12 mouse cellular contexts compared by ENCODE assay signal in the genomic region with DNA sequence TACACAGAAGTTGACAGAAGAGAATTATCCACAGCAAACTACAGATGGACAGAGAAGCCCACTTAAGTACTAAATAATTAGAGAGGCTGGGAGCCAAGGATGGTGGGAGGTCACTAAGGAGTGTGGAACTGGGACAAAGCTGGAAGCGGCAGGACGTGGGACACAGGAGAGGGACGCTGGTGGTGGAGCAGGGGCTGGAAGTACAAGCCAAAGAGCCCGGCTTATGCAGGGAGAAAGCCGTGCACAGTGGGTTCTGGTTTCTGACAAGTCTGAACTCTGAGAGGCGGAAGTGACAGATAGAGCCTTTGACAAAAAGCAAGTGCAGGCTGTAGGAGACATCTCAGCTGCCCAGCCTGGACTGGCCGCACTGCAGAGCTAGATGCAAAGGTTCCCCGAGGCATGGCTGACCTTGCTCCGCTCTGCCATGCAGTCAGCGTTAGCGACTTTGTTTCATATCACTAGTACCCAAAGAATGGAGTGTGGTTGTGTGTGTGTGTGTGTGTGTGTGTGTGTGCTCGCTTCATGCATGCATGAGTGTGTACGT.
A peak's percentile ranks its signal among the peaks of the same experiment; 100 is the strongest.
DNase-seq lines count a peak whose midpoint lies in the region; ATAC-seq and TF ChIP-seq lines count a peak whose summit lies in the region.
"Had no signal": no experiment of that assay in that cellular context is flagged by ENCODE, and none has a peak within 500 bp of the region (broad histone marks: within the 10 kb centered on the region; RNA-seq: fewer than 3 reads in every experiment).

No protein-coding gene starts in this region.

- ATAC-seq in embryonic facial prominence, embryonic 12.5 days (ENCODE audit: insufficient number of reproducible peaks, insufficient read depth, low FRiP score, low TSS enrichment), result 0 out of 2 replicates have a peak, but pooled peaks have one; percentile 28
- ATAC-seq in hindbrain, embryonic 16.5 days, result peak; percentile 49
- peak; percentile 19; the same call in 1 of the 2 replicates for ATAC-seq in lung, postnatal 0 days
- ATAC-seq in stomach, embryonic 16.5 days (ENCODE audit: insufficient read depth, low FRiP score), result no peak

- H3K27ac ChIP-seq in embryonic facial prominence, embryonic 12.5 days, result no peak overlapping the region
- no peak overlapping the region for H3K27ac ChIP-seq in embryonic facial prominence, embryonic 10.5 days (replicated peaks)
- no peak overlapping the region for H3K27ac ChIP-seq in hindbrain, embryonic 16.5 days (ENCODE audit: low read depth, low read length)
- H3K27ac ChIP-seq in hindbrain, embryonic 10.5 days, result no peak overlapping the region
- H3K27ac ChIP-seq in lung, postnatal 0 days (ENCODE audit: low read length), result no peak overlapping the region
- H3K27ac ChIP-seq in stomach, embryonic 16.5 days (ENCODE audit: low read length), result peak overlapping the region; percentile 81
- H3K27ac ChIP-seq: liver, embryonic 13.5 days had no signal

- no peak overlapping the region for H3K4me3 ChIP-seq in embryonic facial prominence, embryonic 12.5 days
- no peak overlapping the region for H3K4me3 ChIP-seq in embryonic facial prominence, embryonic 10.5 days
- no peak overlapping the region for H3K4me3 ChIP-seq in hindbrain, embryonic 16.5 days (ENCODE audit: low read length)
- H3K4me3 ChIP-seq in hindbrain, embryonic 10.5 days, result no peak overlapping the region
- H3K4me3 ChIP-seq in lung, postnatal 0 days (ENCODE audit: low read depth, low read length), result no peak overlapping the region
- H3K4me3 ChIP-seq in stomach, embryonic 16.5 days (replicated peaks; ENCODE audit: low read length), result no peak overlapping the region
- H3K4me3 ChIP-seq: liver, embryonic 13.5 days had no signal

- no peak for DNase-seq in embryonic facial prominence, embryonic 10.5 days (ENCODE audit: low spot score)
- no peak for DNase-seq in hindbrain, embryonic 10.5 days (ENCODE audit: low spot score)
- DNase-seq in lung, postnatal 0 days (ENCODE audit: low spot score), result peak; percentile 27
- no peak for DNase-seq in lung, postnatal 14 days
- no peak for DNase-seq in layer of hippocampus, adult 9-10 months (ENCODE audit: low spot score)
- DNase-seq: cerebellum, adult 18-20 months; kidney, postnatal 14 days; liver, embryonic 13.5 days; thymus, postnatal 14 days had no signal

- H3K27me3 ChIP-seq in embryonic facial prominence, embryonic 12.5 days, result no peaks in the 10 kb centered on the region
- H3K27me3 ChIP-seq in embryonic facial prominence, embryonic 10.5 days (replicated peaks; ENCODE audit: low read depth, poor library complexity, severe bottlenecking), result no peaks in the 10 kb centered on the region
- no peaks in the 10 kb centered on the region for H3K27me3 ChIP-seq in hindbrain, embryonic 16.5 days (replicated peaks; ENCODE audit: control insufficient read depth, insufficient read depth, low read length)
- H3K27me3 ChIP-seq in hindbrain, embryonic 10.5 days (ENCODE audit: insufficient read depth, poor library complexity, severe bottlenecking), result no peaks in the 10 kb centered on the region
- H3K27me3 ChIP-seq in lung, postnatal 0 days (replicated peaks; ENCODE audit: insufficient read depth, low read length), result no peaks in the 10 kb centered on the region
- H3K27me3 ChIP-seq in stomach, embryonic 16.5 days (ENCODE audit: control insufficient read depth, insufficient read depth, low read length), result no peaks in the 10 kb centered on the region
- H3K27me3 ChIP-seq: liver, embryonic 13.5 days had no signal

- H3K36me3 ChIP-seq in embryonic facial prominence, embryonic 12.5 days, result no peaks in the 10 kb centered on the region
- peaks cover 5% of the 10 kb centered on the region for H3K36me3 ChIP-seq in embryonic facial prominence, embryonic 10.5 days (replicated peaks)
- no peaks in the 10 kb centered on the region for H3K36me3 ChIP-seq in hindbrain, embryonic 16.5 days (ENCODE audit: control insufficient read depth, insufficient read depth, low read length)
- no peaks in the 10 kb centered on the region for H3K36me3 ChIP-seq in hindbrain, embryonic 10.5 days
- no peaks in the 10 kb centered on the region for H3K36me3 ChIP-seq in lung, postnatal 0 days (ENCODE audit: insufficient read depth, low read length)
- H3K36me3 ChIP-seq in stomach, embryonic 16.5 days (ENCODE audit: control insufficient read depth, insufficient read depth, low read length), result no peaks in the 10 kb centered on the region

- 0 out of 2 replicates have a peak, but pooled peaks cover 3% of the 10 kb centered on the region for H3K4me1 ChIP-seq in embryonic facial prominence, embryonic 12.5 days
- H3K4me1 ChIP-seq in embryonic facial prominence, embryonic 10.5 days, result peaks cover 15% of the 10 kb centered on the region
- no peaks in the 10 kb centered on the region for H3K4me1 ChIP-seq in hindbrain, embryonic 16.5 days (ENCODE audit: control insufficient read depth, insufficient read depth, low read depth, low read length)
- peaks cover 14% of the 10 kb centered on the region for H3K4me1 ChIP-seq in hindbrain, embryonic 10.5 days (replicated peaks)
- H3K4me1 ChIP-seq in lung, postnatal 0 days (ENCODE audit: insufficient read depth, low read depth, low read length), result no peaks in the 10 kb centered on the region
- H3K4me1 ChIP-seq in stomach, embryonic 16.5 days (ENCODE audit: control insufficient read depth, insufficient read depth, low read length), result peaks cover 14% of the 10 kb centered on the region

- no peak overlapping the region for H3K4me2 ChIP-seq in embryonic facial prominence, embryonic 12.5 days (replicated peaks)
- H3K4me2 ChIP-seq in hindbrain, embryonic 16.5 days (ENCODE audit: low read length), result no peak overlapping the region
- no peak overlapping the region for H3K4me2 ChIP-seq in lung, postnatal 0 days (replicated peaks; ENCODE audit: low read depth, low read length)
- H3K4me2 ChIP-seq in stomach, embryonic 16.5 days (ENCODE audit: low read depth, low read length), result no peak overlapping the region
- H3K4me2 ChIP-seq: liver, embryonic 13.5 days had no signal

- H3K9ac ChIP-seq in embryonic facial prominence, embryonic 12.5 days, result no peak overlapping the region
- no peak overlapping the region for H3K9ac ChIP-seq in hindbrain, embryonic 16.5 days (ENCODE audit: low read depth, low read length)
- no peak overlapping the region for H3K9ac ChIP-seq in lung, postnatal 0 days (replicated peaks; ENCODE audit: low read depth)
- H3K9ac ChIP-seq in stomach, embryonic 16.5 days (ENCODE audit: low read length), result 0 out of 2 replicates have a peak overlapping the region, but pooled peaks have one; percentile 21
- H3K9ac ChIP-seq: liver, embryonic 13.5 days had no signal

- no peak for TF ChIP-seq EP300 in lung, postnatal 0 days (IDR thresholded peaks at IDR 0.05)

- H3K9me3 ChIP-seq in embryonic facial prominence, embryonic 12.5 days, result peaks cover 5% of the 10 kb centered on the region; the same call in 1 of the 2 replicates
- H3K9me3 ChIP-seq in embryonic facial prominence, embryonic 10.5 days, result 0 out of 2 replicates have a peak, but pooled peaks cover 2% of the 10 kb centered on the region
- H3K9me3 ChIP-seq in hindbrain, embryonic 16.5 days (ENCODE audit: control insufficient read depth, low read length), result no peaks in the 10 kb centered on the region
- 0 out of 2 replicates have a peak, but pooled peaks cover 4% of the 10 kb centered on the region for H3K9me3 ChIP-seq in hindbrain, embryonic 10.5 days
- 0 out of 2 replicates have a peak, but pooled peaks cover 4% of the 10 kb centered on the region for H3K9me3 ChIP-seq in lung, postnatal 0 days (ENCODE audit: low read length)
- no peaks in the 10 kb centered on the region for H3K9me3 ChIP-seq in stomach, embryonic 16.5 days (replicated peaks; ENCODE audit: control insufficient read depth, low read length)
- H3K9me3 ChIP-seq: liver, embryonic 13.5 days had no signal

- no peak for TF ChIP-seq CTCF in lung, postnatal 0 days (IDR thresholded peaks at IDR 0.05)

- WGBS in embryonic facial prominence, embryonic 12.5 days, result 71% methylated on average over 13 of the region's 13 CpGs
- WGBS in embryonic facial prominence, embryonic 10.5 days, result 80% methylated on average over 13 of the region's 13 CpGs
- WGBS in hindbrain, embryonic 16.5 days, result 75% methylated on average over 13 of the region's 13 CpGs
- WGBS in hindbrain, embryonic 10.5 days, result 84% methylated on average over 13 of the region's 13 CpGs
- WGBS in lung, postnatal 0 days, result 48% methylated on average over 12 of the region's 13 CpGs
- WGBS in stomach, embryonic 16.5 days, result 46% methylated on average over 13 of the region's 13 CpGs
